In the genomic region with DNA sequence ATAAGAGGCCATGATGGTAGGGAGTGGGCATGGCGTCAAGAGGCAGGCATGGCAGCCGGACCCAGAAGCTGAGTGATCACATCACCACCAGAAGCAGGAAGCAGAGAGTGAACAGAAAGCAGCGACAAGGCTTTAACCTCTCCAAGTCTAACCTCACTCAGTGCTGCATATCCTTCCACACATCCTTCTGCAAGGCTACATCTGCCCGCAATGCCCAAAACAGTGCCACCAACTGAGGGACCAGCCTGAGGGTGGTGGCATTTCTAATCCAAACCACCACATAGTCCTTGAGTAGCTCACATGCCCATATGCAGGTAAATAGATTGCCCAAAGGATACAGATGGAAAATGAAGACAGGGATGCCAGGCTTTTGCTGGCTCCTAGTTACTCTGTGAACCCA, we compare ENCODE assay signal across 30 mouse cellular contexts. TPM values are rescaled to one million over a fixed set of nuclear protein-coding genes. Genes with fewer than 3 reads are reported as not detected.
"Had no signal": no experiment of that assay in that cellular context is flagged by ENCODE, and none has a peak within 500 bp of the region (broad histone marks: within the 10 kb centered on the region; RNA-seq: fewer than 3 reads in every experiment).

No protein-coding gene starts in this region.

- H3K9ac ChIP-seq: heart, embryonic 13.5 days; heart, embryonic 15.5 days; hindbrain, embryonic 12.5 days; hindbrain, embryonic 14.5 days; limb, embryonic 12.5 days; liver, embryonic 14.5 days had no signal

- H3K27ac ChIP-seq: gastrocnemius, adult 2 months; heart, embryonic 13.5 days; heart, embryonic 15.5 days; hindbrain, embryonic 10.5 days; hindbrain, embryonic 12.5 days; hindbrain, embryonic 14.5 days; layer of hippocampus, adult 2 months; left cerebral cortex, adult 2 months; limb, embryonic 10.5 days; limb, embryonic 12.5 days; liver, embryonic 14.5 days had no signal

- H3K4me1 ChIP-seq: hindbrain, embryonic 12.5 days; limb, embryonic 10.5 days; limb, embryonic 12.5 days had no signal

- H3K9me3 ChIP-seq: heart, embryonic 13.5 days; heart, embryonic 15.5 days; hindbrain, embryonic 10.5 days; hindbrain, embryonic 12.5 days; limb, embryonic 10.5 days; limb, embryonic 12.5 days had no signal

- H3K4me2 ChIP-seq: heart, embryonic 11.5 days; heart, embryonic 13.5 days; heart, embryonic 15.5 days; hindbrain, embryonic 12.5 days; hindbrain, embryonic 14.5 days; limb, embryonic 12.5 days had no signal

- H3K4me3 ChIP-seq: gastrocnemius, adult 2 months; heart, embryonic 13.5 days; heart, embryonic 15.5 days; hindbrain, embryonic 10.5 days; hindbrain, embryonic 12.5 days; layer of hippocampus, adult 2 months; left cerebral cortex, adult 2 months; limb, embryonic 10.5 days; limb, embryonic 12.5 days had no signal

- H3K27me3 ChIP-seq: heart, embryonic 15.5 days; hindbrain, embryonic 12.5 days; limb, embryonic 12.5 days had no signal

- DNase-seq: gastrocnemius, adult 2 months; gastrocnemius, postnatal 10 days; gastrocnemius, postnatal 25 days; heart, postnatal 4 days; kidney, adult 18-20 months; kidney, adult 8-10 months; kidney, postnatal 10 days; kidney, postnatal 25 days; kidney, postnatal 4 days had no signal

- ATAC-seq: hindbrain, embryonic 16.5 days; inflammation-experienced regulatory T-cells, adult 6 months; intestine, postnatal 0 days had no signal

- H3K36me3 ChIP-seq: heart, embryonic 13.5 days; heart, embryonic 15.5 days; hindbrain, embryonic 10.5 days; hindbrain, embryonic 12.5 days; limb, embryonic 10.5 days; limb, embryonic 12.5 days had no signal

RNA-seq across cellular contexts. Expression of a gene that starts 38.3 kb away (rescaled TPM):
- total RNA-seq: gastrocnemius, adult 2 months; gastrocnemius, postnatal 25 days; gastrocnemius, postnatal 4 days; heart, postnatal 25 days; layer of hippocampus, postnatal 25 days; left cerebral cortex, postnatal 36 days; liver, adult 2 months had no signal
- polyA plus RNA-seq: hindbrain, embryonic 10.5 days; hindbrain, embryonic 12.5 days; hindbrain, embryonic 14.5 days; hindbrain, embryonic 16.5 days; inflammation-experienced regulatory T-cells, adult 6 months; kidney, embryonic 16.5 days; limb, embryonic 10.5 days; liver, embryonic 16.5 days had no signal

RNA-seq across cellular contexts. Expression of a gene that starts 38.3 kb away (rescaled TPM):
- total RNA-seq: gastrocnemius, adult 2 months; heart, postnatal 4 days had no signal
- polyA plus RNA-seq: hindbrain, embryonic 12.5 days; kidney, embryonic 16.5 days; limb, embryonic 12.5 days; liver, adult 2 months had no signal
